Mouse (Mus musculus): Measurements from ENCODE around the gene Pou3f1. TPM values are rescaled to one million over a fixed set of nuclear protein-coding genes. Genes with fewer than 3 reads are reported as not detected.
"Not testable (repeated sequence)": the region's sequence is repeated elsewhere in the genome, so short reads cannot be mapped to it uniquely, and the experiment has no call there.

Pou3f1 gene
- polyA plus RNA-seq, 1 experiment = 12.8 TPM

GRCm38 (mm10) chr4:124705661-124706269, 49.2 kb downstream of the Pou3f1 start:
- no peaks in the 10 kb centered on the region for H3K27me3 ChIP-seq (ENCODE audit: control insufficient read depth, insufficient read depth, low read length, poor library complexity, severe bottlenecking)
- H3K36me3 ChIP-seq (ENCODE audit: control insufficient read depth, insufficient read depth, low read length, poor library complexity, severe bottlenecking) = no peaks in the 10 kb centered on the region
- no peak overlapping the region for H3K9ac ChIP-seq (ENCODE audit: low read depth, poor library complexity, severe bottlenecking)
- peaks cover 5% of the 10 kb centered on the region for H3K4me1 ChIP-seq (ENCODE audit: control insufficient read depth, insufficient read depth, low read length)
- no peaks in the 10 kb centered on the region for H3K9me3 ChIP-seq (replicated peaks; ENCODE audit: control insufficient read depth, insufficient read depth, low read length, poor library complexity, severe bottlenecking)
- no peak for TF ChIP-seq EP300 (IDR thresholded peaks at IDR 0.05; ENCODE audit: insufficient read depth, low read depth, low read length)
- no peak for TF ChIP-seq POLR2A (IDR thresholded peaks at IDR 0.05; ENCODE audit: insufficient read depth, low read length)
- TF ChIP-seq CTCF (IDR thresholded peaks at IDR 0.05; ENCODE audit: low read depth, low read length) = no peak
- H3K27ac ChIP-seq (ENCODE audit: insufficient read depth, low read length) = no peak overlapping the region
- no peak overlapping the region for H3K4me3 ChIP-seq (ENCODE audit: low read depth, low read length)

GRCm38 (mm10) chr4:124707381-124708199, 51.0 kb downstream of the Pou3f1 start:
- not testable (repeated sequence) for H3K9ac ChIP-seq (ENCODE audit: low read depth, poor library complexity, severe bottlenecking); H3K9me3 ChIP-seq (replicated peaks; ENCODE audit: control insufficient read depth, insufficient read depth, low read length, poor library complexity, severe bottlenecking); H3K4me1 ChIP-seq (ENCODE audit: control insufficient read depth, insufficient read depth, low read length); H3K27me3 ChIP-seq (ENCODE audit: control insufficient read depth, insufficient read depth, low read length, poor library complexity, severe bottlenecking); H3K36me3 ChIP-seq (ENCODE audit: control insufficient read depth, insufficient read depth, low read length, poor library complexity, severe bottlenecking); H3K27ac ChIP-seq (ENCODE audit: insufficient read depth, low read length)
- H3K4me3 ChIP-seq (ENCODE audit: low read depth, low read length) = peak overlapping the region; percentile 39

- H3K27me3 ChIP-seq (ENCODE audit: control insufficient read depth, insufficient read depth, low read length, poor library complexity, severe bottlenecking); H3K4me1 ChIP-seq (ENCODE audit: control insufficient read depth, insufficient read depth, low read length); H3K4me3 ChIP-seq (ENCODE audit: low read depth, low read length); H3K9me3 ChIP-seq (replicated peaks; ENCODE audit: control insufficient read depth, insufficient read depth, low read length, poor library complexity, severe bottlenecking); H3K36me3 ChIP-seq (ENCODE audit: control insufficient read depth, insufficient read depth, low read length, poor library complexity, severe bottlenecking): not testable (repeated sequence)
- peak overlapping the region; percentile 52 for H3K27ac ChIP-seq (ENCODE audit: insufficient read depth, low read length)
- H3K9ac ChIP-seq (ENCODE audit: low read depth, poor library complexity, severe bottlenecking) = peak overlapping the region; percentile 74; the same call in 1 of the 2 replicates
Observed at GRCm38 (mm10) chr4:124708200-124708517, 51.6 kb downstream of the Pou3f1 start.

GRCm38 (mm10) chr4:124708518-124709477, 52.2 kb downstream of the Pou3f1 start:
- Histone ChIP-seq H3K27ac (ENCODE audit: insufficient read depth, low read length) (peak overlapping the region; percentile 79), H3K9me3 (replicated peaks; ENCODE audit: control insufficient read depth, insufficient read depth, low read length, poor library complexity, severe bottlenecking) (no peaks in the 10 kb centered on the region), H3K4me3 (ENCODE audit: low read depth, low read length) (peak overlapping the region; percentile 41), H3K4me1 (ENCODE audit: control insufficient read depth, insufficient read depth, low read length) (no peaks in the 10 kb centered on the region), H3K9ac (ENCODE audit: low read depth, poor library complexity, severe bottlenecking) (peak overlapping the region; percentile 74), H3K27me3 (ENCODE audit: control insufficient read depth, insufficient read depth, low read length, poor library complexity, severe bottlenecking) (no peaks in the 10 kb centered on the region), H3K36me3 (ENCODE audit: control insufficient read depth, insufficient read depth, low read length, poor library complexity, severe bottlenecking) (no peaks in the 10 kb centered on the region)
- peak; percentile 64; the same call in 1 of the 2 replicates for TF ChIP-seq EP300 (IDR thresholded peaks at IDR 0.05; ENCODE audit: insufficient read depth, low read depth, low read length)
- TF ChIP-seq CTCF (IDR thresholded peaks at IDR 0.05; ENCODE audit: low read depth, low read length) = no peak

- peak overlapping the region; percentile 28 for H3K27ac ChIP-seq (ENCODE audit: insufficient read depth, low read length)
- H3K9me3 ChIP-seq (replicated peaks; ENCODE audit: control insufficient read depth, insufficient read depth, low read length, poor library complexity, severe bottlenecking) = no peaks in the 10 kb centered on the region
- no peaks in the 10 kb centered on the region for H3K4me1 ChIP-seq (ENCODE audit: control insufficient read depth, insufficient read depth, low read length)
- no peaks in the 10 kb centered on the region for H3K36me3 ChIP-seq (ENCODE audit: control insufficient read depth, insufficient read depth, low read length, poor library complexity, severe bottlenecking)
- H3K27me3 ChIP-seq (ENCODE audit: control insufficient read depth, insufficient read depth, low read length, poor library complexity, severe bottlenecking) = no peaks in the 10 kb centered on the region
- TF ChIP-seq POLR2A (IDR thresholded peaks at IDR 0.05; ENCODE audit: insufficient read depth, low read length) = no peak
- no peak for TF ChIP-seq EP300 (IDR thresholded peaks at IDR 0.05; ENCODE audit: insufficient read depth, low read depth, low read length)
- peak overlapping the region; percentile 72 for H3K9ac ChIP-seq (ENCODE audit: low read depth, poor library complexity, severe bottlenecking)
- peak overlapping the region; percentile 52 for H3K4me3 ChIP-seq (ENCODE audit: low read depth, low read length)
Observed at GRCm38 (mm10) chr4:124709961-124710446, 53.4 kb downstream of the Pou3f1 start.

Other genes starting within 250 kb of the Pou3f1 start
- 0.78 TPM in 1 of 2 replicates, not detected in the other for gene 3100002H09Rik, start 46.0 kb upstream of the Pou3f1 start, polyA plus RNA-seq (2011; ENCODE audit: insufficient read depth, insufficient read length, low read depth, missing spikeins)
- gene Utp11, start 36.8 kb downstream of the Pou3f1 start, polyA plus RNA-seq (2011; ENCODE audit: insufficient read depth, insufficient read length, low read depth, missing spikeins) = 56.9 and 60.4 TPM in 2 replicates
- 11.4 and 14.0 TPM in 2 replicates for gene Fhl3, start 43.9 kb downstream of the Pou3f1 start, polyA plus RNA-seq (2011; ENCODE audit: insufficient read depth, insufficient read length, low read depth, missing spikeins)
- gene Sf3a3, start 58.0 kb downstream of the Pou3f1 start, polyA plus RNA-seq (2011; ENCODE audit: insufficient read depth, insufficient read length, low read depth, missing spikeins) = 110 and 127 TPM in 2 replicates
- gene Inpp5b, start 85.0 kb downstream of the Pou3f1 start, polyA plus RNA-seq (2011; ENCODE audit: insufficient read depth, insufficient read length, low read depth, missing spikeins) = 21.7 and 27.0 TPM in 2 replicates
- gene Mtf1, start 145.3 kb downstream of the Pou3f1 start, polyA plus RNA-seq (2011; ENCODE audit: insufficient read depth, insufficient read length, low read depth, missing spikeins) = 15.8 and 16.4 TPM in 2 replicates
- gene Yrdc, start 193.9 kb downstream of the Pou3f1 start, polyA plus RNA-seq (2011; ENCODE audit: insufficient read depth, insufficient read length, low read depth, missing spikeins) = 41.9 and 48.4 TPM in 2 replicates
- 15.1 and 16.0 TPM in 2 replicates for gene 1110065P20Rik, start 194.4 kb downstream of the Pou3f1 start, polyA plus RNA-seq (2011; ENCODE audit: insufficient read depth, insufficient read length, low read depth, missing spikeins)
- gene Maneal, start 205.4 kb downstream of the Pou3f1 start, polyA plus RNA-seq (2011; ENCODE audit: insufficient read depth, insufficient read length, low read depth, missing spikeins) = 3.8 and 4.8 TPM in 2 replicates
- 0.37 and 0.84 TPM in 2 replicates for gene Epha10, start 224.1 kb downstream of the Pou3f1 start, polyA plus RNA-seq (2011; ENCODE audit: insufficient read depth, insufficient read length, low read depth, missing spikeins)